Mouse (Mus musculus) embryonic stem cell, embryonic (primary cell): ENCODE results near the gene Kansl1l.

Experiments
- CTCF ChIA-PET, 4 experiments: fragments of 300-600 bp in 2 of 4; fragments of 350-600 bp in 2 of 4; sonication (Branson Sonifier 250); formaldehyde crosslinking; loops; one replicate each; lab custom pipeline; 2022; ENCODE audit warnings: inconsistent platforms in 2 of 4; lab: Charles Lee
- POLR2A ChIA-PET, 4 experiments: fragments of 300-600 bp in 2 of 4; fragments of 350-600 bp in 2 of 4; sonication (Branson Sonifier 250); formaldehyde crosslinking; loops; one replicate each; lab custom pipeline; 2022; ENCODE audit warnings: antibody characterized with exemption in 4 of 4, inconsistent platforms in 1 of 4; lab: Charles Lee

Kansl1l gene

GRCm38 (mm10) chr1:66678662-66679061 is 138.7 kb downstream of the Kansl1l start:
- ChIA-PET CTCF (interaction anchor here in 1 of 4 experiments (0.9 kb wide), 1 partner anchor 160 kb away, joined by 3 read pairs; no protein-coding TSS in a partner anchor), POLR2A (interaction anchor here in 2 of 4 experiments (0.6 to 2.2 kb wide), 5 partner anchors 10 to 139 kb away, joined by 3 to 11 read pairs (median 3); partner anchors contain the start of genes Kansl1l (in 1 of the 2) and Rpe (in 1 of the 2))

- CTCF ChIA-PET = no interaction called here
Observed at GRCm38 (mm10) chr1:66677928-66678327, 139.4 kb downstream of the Kansl1l start.

GRCm38 (mm10) chr1:66672812-66673211 is 144.6 kb downstream of the Kansl1l start:
- ChIA-PET POLR2A (interaction anchor here in 1 of 4 experiments (1.0 kb wide), 1 partner anchor 28 kb away, joined by 3 read pairs; the partner anchor contains the start of gene Rpe), CTCF (no interaction called here)

More at GRCm38 (mm10) chr1:66677928-66678327, 139.4 kb downstream of the Kansl1l start:
- POLR2A ChIA-PET = interaction anchor here in 1 of 4 experiments (1.1 to 2.2 kb wide), 4 partner anchors 11 to 140 kb away, joined by 3 to 11 read pairs (median 6); partner anchors contain the start of genes Kansl1l and Rpe

GRCm38 (mm10) chr1:66671475-66671874 is 145.9 kb downstream of the Kansl1l start:
- CTCF ChIA-PET = no interaction called here
- POLR2A ChIA-PET = no interaction called here
